In the genomic region with DNA sequence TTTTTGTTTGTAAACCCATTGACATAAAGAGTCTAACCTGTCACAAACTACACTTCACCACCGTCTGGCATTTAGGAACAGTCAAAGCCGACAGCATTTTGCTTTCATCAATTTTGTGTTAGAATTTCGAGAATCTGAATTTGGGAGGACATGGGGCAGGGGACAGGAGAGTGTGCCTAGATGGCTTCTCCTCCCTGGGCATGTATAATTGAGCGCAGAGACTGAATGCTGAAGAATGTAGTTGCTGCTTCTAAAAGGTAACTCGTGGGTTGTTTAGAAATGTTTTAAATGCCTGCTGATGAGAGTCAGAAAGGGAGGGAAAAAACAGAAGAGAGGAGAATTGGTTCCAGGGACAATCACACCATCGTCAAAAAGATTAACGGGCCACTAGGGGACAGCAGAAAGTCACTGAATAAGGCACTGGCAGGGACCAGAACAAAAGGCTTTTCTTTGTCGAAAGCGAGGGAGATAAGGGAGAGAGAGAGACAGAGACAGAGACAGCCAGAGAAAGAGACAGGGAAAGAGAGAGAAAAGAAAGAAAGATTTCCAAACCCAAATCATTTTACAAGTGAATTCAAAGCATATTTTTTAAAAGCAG, we compare ENCODE assay signal across 9 mouse cellular contexts.
A peak's percentile ranks its signal among the peaks of the same experiment; 100 is the strongest.
DNase-seq lines count a peak whose midpoint lies in the region; ATAC-seq lines count a peak whose summit lies in the region.
"Had no signal": no experiment of that assay in that cellular context is flagged by ENCODE, and none has a peak within 500 bp of the region (broad histone marks: within the 10 kb centered on the region; RNA-seq: fewer than 3 reads in every experiment).

No protein-coding gene starts in this region.

- 14% methylated on average over 9 of the region's 9 CpGs for WGBS in heart, embryonic 14.5 days

- H3K9ac ChIP-seq in heart, embryonic 14.5 days (ENCODE audit: low read length) = peak overlapping the region; percentile 34
- H3K9ac ChIP-seq: liver, embryonic 15.5 days had no signal

- H3K4me2 ChIP-seq in heart, embryonic 14.5 days (ENCODE audit: low read length) = no peak overlapping the region
- H3K4me2 ChIP-seq: liver, embryonic 15.5 days had no signal

- peaks cover 5 to 16% of the 10 kb centered on the region in 2 experiments; a peak in 3 of 4 replicates for H3K4me1 ChIP-seq in heart, embryonic 14.5 days (ENCODE audit: control insufficient read depth in 2 of 2, insufficient read depth in 2 of 2, low read length in 2 of 2)

- H3K9me3 ChIP-seq in heart, embryonic 14.5 days (ENCODE audit: control insufficient read depth, low read length) = no peaks in the 10 kb centered on the region
- H3K9me3 ChIP-seq: liver, embryonic 15.5 days had no signal

- H3K4me3 ChIP-seq in heart, embryonic 14.5 days (ENCODE audit: control insufficient read depth in 1 of 2, insufficient read depth in 1 of 2, low read depth in 1 of 2, low read length in 2 of 2) = no peak overlapping the region
- H3K4me3 ChIP-seq: liver, embryonic 15.5 days had no signal

- peak; percentile 53 to 57 for DNase-seq in right cerebral cortex, postnatal 10 days (ENCODE audit: low spot score in 2 of 2)
- no peak for DNase-seq in right cerebral cortex, postnatal 14 days
- peak; percentile 47 to 64 for DNase-seq in kidney, postnatal 25 days
- peak; percentile 54 for DNase-seq in lung, postnatal 10 days
- peak; percentile 36 for DNase-seq in yolk sac, embryonic 10.5 days (ENCODE audit: low spot score)

- H3K36me3 ChIP-seq in heart, embryonic 14.5 days (ENCODE audit: control insufficient read depth, insufficient read depth, low read length) = no peaks in the 10 kb centered on the region
- H3K36me3 ChIP-seq: liver, embryonic 15.5 days had no signal

- peak; percentile 62; the same call in 1 of the 2 replicates for ATAC-seq in common myeloid progenitor, adult 5-6 weeks (replicated peaks; ENCODE audit: low read depth, poor library complexity, severe bottlenecking)
- no peak for ATAC-seq in heart, embryonic 14.5 days (ENCODE audit: insufficient number of reproducible peaks, insufficient read depth, low FRiP score, low read depth)
- no peak for ATAC-seq in CD4-positive, CD25-positive, alpha-beta regulatory T cell, adult 4 months

- no peaks in the 10 kb centered on the region for H3K27me3 ChIP-seq in heart, embryonic 14.5 days (ENCODE audit: control insufficient read depth, insufficient read depth, low read length)
- H3K27me3 ChIP-seq: liver, embryonic 15.5 days had no signal

- peak overlapping the region in 1 of 2 experiments; percentile 27; a peak in 1 of 4 replicates for H3K27ac ChIP-seq in heart, embryonic 14.5 days (replicated peaks in 1 of 2; ENCODE audit: control insufficient read depth in 1 of 2, insufficient read depth in 1 of 2, low read depth in 2 of 2, low read length in 2 of 2)
- H3K27ac ChIP-seq: liver, embryonic 15.5 days had no signal
